Mouse (Mus musculus): ENCODE measurements at regions not wholly inside any gene's neighbourhood (a gene's known extent, or its start where the extent isn't known, plus 50 kb on each side); places are given as distances from the start of the nearest gene placed in this dataset.
A peak's percentile ranks its signal among the peaks of the same experiment; 100 is the strongest.
"Not testable (repeated sequence)": the region's sequence is repeated elsewhere in the genome, so short reads cannot be mapped to it uniquely, and the experiment has no call there.

DNA sequence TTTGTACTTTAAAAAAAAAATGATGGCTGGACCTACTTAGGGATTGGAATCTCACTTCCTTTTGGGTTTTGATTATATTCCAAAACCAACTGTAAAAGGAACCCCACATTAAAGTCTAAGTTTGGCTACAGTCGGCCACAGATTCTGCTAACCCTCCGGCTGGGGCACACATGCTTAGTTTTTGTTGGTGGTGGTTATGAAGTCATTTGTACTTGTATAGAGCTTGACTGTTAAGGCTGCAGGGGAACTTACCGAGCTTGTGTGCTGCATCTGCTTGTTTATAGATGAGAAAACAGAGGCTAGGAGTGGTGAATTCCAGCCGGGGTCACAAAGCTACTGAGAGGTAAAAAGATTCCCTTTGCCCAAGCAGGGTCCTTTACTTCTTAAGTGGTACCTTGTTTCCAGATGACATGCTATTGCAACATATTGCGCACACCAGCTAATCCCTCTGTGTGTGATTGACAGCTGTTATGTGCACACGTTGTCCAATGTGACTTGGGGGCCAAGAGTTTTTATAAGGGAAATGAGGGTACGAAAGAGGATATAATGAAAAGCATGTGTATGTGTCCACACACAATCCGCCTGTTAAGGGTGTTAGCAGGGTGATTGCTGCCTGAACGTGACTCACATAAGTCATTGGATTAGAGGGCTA is 169.8 kb downstream of the Enc1 start:
- DNase-seq (ENCODE audit: low spot score) = no peak
- H3K36me3 ChIP-seq = no peaks in the 10 kb centered on the region
- H3K4me3 ChIP-seq = no peak overlapping the region
- 0 out of 2 replicates have a peak overlapping the region, but pooled peaks have one; percentile 23 for H3K27ac ChIP-seq
- 69% methylated on average over 9 of the region's 9 CpGs for WGBS
- H3K9me3 ChIP-seq = no peaks in the 10 kb centered on the region
- peaks cover 4% of the 10 kb centered on the region for H3K27me3 ChIP-seq (ENCODE audit: insufficient read depth, poor library complexity, severe bottlenecking)
- H3K4me1 ChIP-seq (replicated peaks) = peaks cover 32% of the 10 kb centered on the region

GRCm38 (mm10) chr13:97409891-97410525 is 169.1 kb downstream of the Enc1 start:
- DNase-seq (ENCODE audit: low spot score) = no peak
- 74% methylated on average over 6 of the region's 6 CpGs for WGBS
- Histone ChIP-seq H3K36me3 (no peaks in the 10 kb centered on the region), H3K27me3 (ENCODE audit: insufficient read depth, poor library complexity, severe bottlenecking) (peaks cover 4% of the 10 kb centered on the region), H3K27ac (peak overlapping the region; percentile 23; the same call in 1 of the 2 replicates), H3K4me3 (no peak overlapping the region), H3K4me1 (replicated peaks) (peaks cover 30% of the 10 kb centered on the region), H3K9me3 (no peaks in the 10 kb centered on the region)

- no peak overlapping the region for H3K4me3 ChIP-seq
- peaks cover 4% of the 10 kb centered on the region for H3K27me3 ChIP-seq (ENCODE audit: insufficient read depth, poor library complexity, severe bottlenecking)
- DNase-seq (ENCODE audit: low spot score) = no peak
- H3K9me3 ChIP-seq = no peaks in the 10 kb centered on the region
- peaks cover 30% of the 10 kb centered on the region for H3K4me1 ChIP-seq (replicated peaks)
- H3K27ac ChIP-seq = no peak overlapping the region
- no peaks in the 10 kb centered on the region for H3K36me3 ChIP-seq
- WGBS = 79% methylated on average over 8 of the region's 8 CpGs
These were observed 168.4 kb downstream of the Enc1 start for GRCm38 (mm10) chr13:97409291-97409780.

DNA sequence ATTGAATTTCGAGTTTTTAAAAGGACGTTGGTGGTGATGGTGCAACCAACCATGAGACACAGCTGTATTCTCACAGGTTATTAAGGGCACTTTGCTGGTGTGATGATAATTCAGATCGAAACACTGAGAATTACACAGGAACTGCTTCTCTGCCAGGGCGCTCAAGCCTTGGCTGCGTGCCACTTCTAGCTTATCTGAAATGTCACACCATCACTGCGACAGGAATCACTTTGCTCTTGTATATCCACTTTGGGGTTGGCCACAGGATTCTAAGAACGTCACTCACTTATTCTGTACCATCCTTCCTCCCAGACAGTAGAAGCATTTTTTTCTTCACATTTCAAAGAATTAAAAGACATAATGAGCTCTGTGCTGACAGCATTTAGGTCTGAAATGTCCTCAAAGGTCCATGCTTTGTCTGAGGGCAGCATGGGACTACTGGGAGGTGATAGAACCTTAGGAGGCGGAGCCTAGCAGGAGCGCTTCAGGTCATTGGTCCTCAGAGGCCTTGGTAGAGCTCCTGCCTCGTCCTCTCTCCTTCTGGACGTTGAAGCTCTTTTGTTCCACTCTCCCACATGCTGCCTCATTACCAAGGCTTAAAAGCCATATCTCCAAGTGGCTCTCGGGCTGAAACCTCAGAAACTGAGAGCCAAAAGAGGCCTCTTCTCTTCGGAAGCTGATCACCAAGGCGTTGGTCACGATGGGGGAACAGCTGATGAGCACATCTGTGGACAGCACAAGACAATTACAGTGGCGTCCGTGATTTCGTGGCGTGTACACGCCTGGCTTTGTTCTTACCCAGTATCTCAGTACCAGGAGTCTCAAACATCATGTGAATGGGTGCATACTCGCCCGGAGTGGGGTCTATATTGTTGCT is 167.7 kb downstream of the Enc1 start:
- 78% methylated on average over 22 of the region's 22 CpGs for WGBS
- DNase-seq (ENCODE audit: low spot score) = no peak
- peaks cover 4% of the 10 kb centered on the region for H3K27me3 ChIP-seq (ENCODE audit: insufficient read depth, poor library complexity, severe bottlenecking)
- no peaks in the 10 kb centered on the region for H3K36me3 ChIP-seq
- no peaks in the 10 kb centered on the region for H3K9me3 ChIP-seq
- H3K4me1 ChIP-seq (replicated peaks) = peaks cover 33% of the 10 kb centered on the region
- H3K27ac ChIP-seq = peak overlapping the region; percentile 26; the same call in 1 of the 2 replicates
- no peak overlapping the region for H3K4me3 ChIP-seq

DNA sequence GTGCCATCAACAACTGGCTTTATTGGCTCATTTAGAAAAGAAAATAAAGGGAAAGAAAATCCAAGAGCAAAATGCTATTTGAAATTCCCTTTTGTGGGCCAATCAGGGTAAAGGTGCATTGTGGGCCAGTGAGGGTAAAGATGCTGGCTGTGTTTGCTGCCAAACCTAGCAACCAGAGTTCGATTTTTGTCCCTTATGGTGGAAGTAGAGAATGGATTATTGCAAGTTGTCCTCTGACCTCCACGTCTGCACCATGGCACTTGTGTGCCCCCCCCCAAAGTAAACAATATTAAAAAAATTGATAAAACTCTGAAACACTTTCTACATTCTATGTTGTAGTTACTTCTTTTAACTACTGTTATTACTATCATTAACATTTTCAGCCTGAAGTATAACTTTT is 166.9 kb downstream of the Enc1 start:
- WGBS = 55% methylated on average over 2 of the region's 2 CpGs
- Histone ChIP-seq H3K9me3 (no peaks in the 10 kb centered on the region), H3K36me3 (no peaks in the 10 kb centered on the region), H3K27ac (no peak overlapping the region), H3K27me3 (ENCODE audit: insufficient read depth, poor library complexity, severe bottlenecking) (peaks cover 4% of the 10 kb centered on the region), H3K4me1 (replicated peaks) (peaks cover 34% of the 10 kb centered on the region), H3K4me3 (no peak overlapping the region)
- DNase-seq (ENCODE audit: low spot score) = no peak

GRCm38 (mm10) chr13:97406678-97407077 is 165.8 kb downstream of the Enc1 start:
- Histone ChIP-seq H3K36me3 (no peaks in the 10 kb centered on the region), H3K27ac (peak overlapping the region; percentile 29; the same call in 1 of the 2 replicates), H3K4me1 (replicated peaks) (peaks cover 42% of the 10 kb centered on the region), H3K4me3 (no peak overlapping the region), H3K27me3 (ENCODE audit: insufficient read depth, poor library complexity, severe bottlenecking) (peaks cover 4% of the 10 kb centered on the region), H3K9me3 (no peaks in the 10 kb centered on the region)
- no peak for DNase-seq (ENCODE audit: low spot score)
- WGBS = 51% methylated on average over 7 of the region's 7 CpGs

GRCm38 (mm10) chr13:97402164-97402761 is 161.4 kb downstream of the Enc1 start:
- H3K36me3 ChIP-seq = no peaks in the 10 kb centered on the region
- peaks cover 26% of the 10 kb centered on the region for H3K4me1 ChIP-seq (replicated peaks)
- H3K4me3 ChIP-seq = no peak overlapping the region
- no peak for DNase-seq (ENCODE audit: low spot score)
- WGBS = 66% methylated on average over 10 of the region's 10 CpGs
- H3K9me3 ChIP-seq = no peaks in the 10 kb centered on the region
- H3K27me3 ChIP-seq (ENCODE audit: insufficient read depth, poor library complexity, severe bottlenecking) = peaks cover 4% of the 10 kb centered on the region
- no peak overlapping the region for H3K27ac ChIP-seq

DNA sequence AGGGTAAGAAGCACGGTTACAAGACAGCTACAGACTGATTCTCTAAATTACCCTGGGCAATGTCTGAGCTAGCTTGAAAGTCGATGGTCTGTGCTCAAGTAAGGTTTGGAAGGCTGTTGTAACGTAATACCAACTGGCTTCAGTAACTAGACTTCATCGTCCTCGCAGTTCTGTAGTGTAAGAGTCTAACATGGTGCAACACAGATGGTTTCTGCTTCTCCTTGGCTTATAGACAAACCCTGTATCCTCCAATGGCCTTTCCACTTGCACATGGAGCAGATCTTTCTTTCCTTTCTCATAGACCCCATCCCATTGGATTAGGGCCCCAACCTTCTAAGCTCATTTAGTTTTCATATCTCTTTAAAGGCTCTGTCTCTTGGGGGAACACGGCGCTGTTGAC is 160.7 kb downstream of the Enc1 start:
- DNase-seq (ENCODE audit: low spot score) = no peak
- Histone ChIP-seq H3K4me3 (no peak overlapping the region), H3K36me3 (no peaks in the 10 kb centered on the region), H3K27ac (peak overlapping the region; percentile 9; the same call in 1 of the 2 replicates), H3K9me3 (no peaks in the 10 kb centered on the region), H3K4me1 (replicated peaks) (peaks cover 22% of the 10 kb centered on the region), H3K27me3 (ENCODE audit: insufficient read depth, poor library complexity, severe bottlenecking) (no peaks in the 10 kb centered on the region; the same call in 1 of the 2 replicates)
- WGBS = 87% methylated on average over 7 of the region's 7 CpGs

GRCm38 (mm10) chr13:97398041-97398440 is 157.1 kb downstream of the Enc1 start:
- Histone ChIP-seq H3K36me3 (no peaks in the 10 kb centered on the region), H3K27ac (no peak overlapping the region), H3K4me3 (no peak overlapping the region), H3K27me3 (ENCODE audit: insufficient read depth, poor library complexity, severe bottlenecking) (no peaks in the 10 kb centered on the region), H3K9me3 (no peaks in the 10 kb centered on the region), H3K4me1 (replicated peaks) (peaks cover 30% of the 10 kb centered on the region)
- WGBS = 91% methylated on average over 1 of the region's 1 CpGs
- no peak for DNase-seq (ENCODE audit: low spot score)

DNA sequence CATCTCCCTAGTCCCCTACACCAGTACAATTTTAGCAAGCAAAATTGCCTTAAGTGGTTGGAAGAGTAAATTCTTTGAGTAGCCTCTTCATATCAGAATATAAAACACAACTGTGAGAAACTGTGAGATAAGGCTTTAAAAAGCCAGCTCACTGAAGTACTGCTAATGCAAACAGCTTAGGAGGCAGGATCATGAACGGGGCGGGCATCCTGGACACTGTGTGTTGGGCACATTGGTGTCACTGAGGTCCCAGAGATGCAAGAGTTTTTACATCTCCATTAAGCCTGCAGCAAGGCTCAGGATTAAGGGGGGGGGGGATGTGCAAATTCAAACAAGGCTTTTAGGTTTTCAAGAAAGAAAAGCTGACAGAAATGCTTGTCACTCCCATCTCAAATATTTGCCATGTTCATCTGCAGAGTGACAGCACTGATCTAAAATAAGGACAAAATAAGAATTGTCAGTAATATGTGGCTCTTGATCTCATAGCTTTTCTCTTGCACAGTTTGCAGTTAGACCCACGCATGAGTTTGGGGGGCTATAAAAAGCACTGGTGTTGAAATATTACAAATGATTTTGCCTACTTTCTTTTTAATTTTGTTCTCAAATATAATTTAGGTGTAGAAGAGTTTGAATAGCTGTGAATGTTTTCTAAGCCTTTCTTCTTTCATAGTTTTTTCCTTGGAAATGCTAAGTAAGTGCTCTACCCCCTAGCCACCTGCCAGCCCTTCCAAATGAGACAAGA is 156.2 kb downstream of the Enc1 start:
- Histone ChIP-seq H3K4me3 (no peak overlapping the region), H3K4me1 (replicated peaks) (peaks cover 26% of the 10 kb centered on the region), H3K27ac (no peak overlapping the region), H3K27me3 (ENCODE audit: insufficient read depth, poor library complexity, severe bottlenecking) (no peaks in the 10 kb centered on the region), H3K36me3 (no peaks in the 10 kb centered on the region), H3K9me3 (no peaks in the 10 kb centered on the region)
- 87% methylated on average over 3 of the region's 3 CpGs for WGBS
- DNase-seq (ENCODE audit: low spot score) = no peak

DNA sequence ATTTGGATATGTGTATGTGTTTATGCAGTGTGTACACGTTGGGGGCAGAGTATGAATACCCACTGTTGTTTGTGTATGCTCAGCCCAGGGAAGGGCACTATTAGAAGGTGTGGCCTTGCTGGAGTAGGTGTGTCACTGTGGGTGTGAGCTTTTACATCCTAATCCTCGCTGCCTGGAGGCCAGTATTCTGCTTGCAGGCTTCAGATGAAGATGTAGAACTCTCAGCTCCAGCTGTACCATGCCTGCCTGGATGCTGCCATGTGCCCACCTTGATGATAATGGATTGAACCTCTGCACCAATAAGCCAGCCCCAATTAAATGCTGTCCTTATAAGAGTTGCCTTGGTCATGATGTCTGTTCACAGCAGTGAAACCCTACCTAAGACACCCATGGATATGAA is 155.4 kb downstream of the Enc1 start:
- H3K27ac ChIP-seq; H3K9me3 ChIP-seq; H3K27me3 ChIP-seq (ENCODE audit: insufficient read depth, poor library complexity, severe bottlenecking); H3K4me3 ChIP-seq; H3K36me3 ChIP-seq; DNase-seq (ENCODE audit: low spot score): not testable (repeated sequence)
- WGBS = 76% methylated on average over 2 of the region's 2 CpGs
- H3K4me1 ChIP-seq (replicated peaks) = peaks cover 19% of the 10 kb centered on the region
